Mouse (Mus musculus) heart, postnatal 10 days (tissue): ENCODE data around the gene Il1rl1. TPM values are rescaled to one million over a fixed set of nuclear protein-coding genes. Genes with fewer than 3 reads are reported as not detected.

Experiments
- DNase-seq, 2 experiments: peaks; one replicate each; pipeline ENCODE4 v3.0.0; 2021
- intact Hi-C: fragments of 180-260 bp; cut with DNase I; formaldehyde crosslinking; loops from one replicate; pipeline ENCODE4 v1.15.1; 2025
- total RNA-seq, 2 experiments: library from RNA; stranded (reverse); gene quantifications; 2 replicates each; pipeline ENCODE4 v1.2.3; 2021

Gene Il1rl1
- 1 to 10 TPM in 1 of 2 experiments, under 1 TPM in 1; 0.60 to 1.4 TPM for total RNA-seq

DNA sequence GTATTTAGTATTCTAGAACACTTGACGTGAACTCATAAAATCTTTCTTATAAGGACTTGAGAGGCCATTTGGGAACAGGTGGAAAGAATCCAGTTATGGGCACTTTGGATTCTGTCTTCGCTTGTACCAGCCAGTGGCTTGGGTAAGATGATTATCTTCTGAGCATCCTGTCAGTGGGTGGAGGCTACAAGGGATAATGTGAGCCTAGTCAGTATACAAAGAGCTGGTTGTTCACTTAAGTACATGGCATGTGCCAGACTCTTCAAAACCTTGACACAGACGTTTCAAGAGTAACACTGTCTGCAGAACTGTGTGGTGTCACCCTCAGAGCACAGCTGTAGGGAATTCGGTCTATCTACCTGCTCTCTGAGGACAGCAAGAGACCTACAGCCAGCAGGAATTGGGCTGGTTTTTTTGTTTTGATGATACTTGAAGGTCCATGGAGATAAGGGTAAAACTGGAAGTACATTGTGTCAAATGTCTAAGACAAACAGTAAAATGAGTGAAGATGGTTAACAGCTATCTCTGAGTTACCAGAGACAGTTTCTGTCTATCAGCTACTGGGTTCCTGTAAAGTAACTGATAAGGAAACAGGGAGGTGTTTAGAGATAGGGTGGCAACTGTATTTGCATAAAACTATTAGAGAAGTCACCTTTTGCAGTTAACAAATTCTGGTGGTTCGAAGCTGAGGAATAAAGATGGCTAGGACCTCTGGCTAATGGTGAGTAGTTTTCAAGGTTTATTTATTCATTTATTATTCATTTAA lies at the start of gene Il1rl1:
Il1rl1 (plus strand) TSS at position 661 of the 766 bp plus-strand sequence.
- intact Hi-C loops: no loop called here
- DNase-seq: no peak

DNA sequence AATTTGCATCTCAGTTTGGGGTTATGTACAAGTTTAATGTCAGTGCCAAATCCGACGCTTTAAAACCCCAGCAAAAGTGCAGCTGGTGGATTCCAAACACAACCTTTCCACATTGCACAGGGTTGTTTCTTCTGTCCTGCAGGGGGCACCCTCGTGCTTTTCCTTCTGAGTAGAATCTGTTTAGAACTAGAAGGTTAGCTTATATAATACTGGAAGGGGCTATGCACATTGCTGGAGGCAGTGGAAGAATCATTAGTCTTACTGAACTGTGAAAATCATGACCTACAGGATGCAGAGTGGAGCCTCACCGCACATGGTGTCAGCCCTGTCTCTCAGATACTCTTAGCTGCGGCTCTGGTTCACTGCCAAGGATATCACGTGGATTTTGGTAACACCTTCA lies 49.3 kb upstream of the Il1rl1 start:
- intact Hi-C loops: loop anchor here (1.0 to 5.0 kb wide), 2 partner anchors 164 to 277 kb away; no protein-coding TSS in a partner anchor
- DNase-seq: peak; percentile 58 to 79

DNA sequence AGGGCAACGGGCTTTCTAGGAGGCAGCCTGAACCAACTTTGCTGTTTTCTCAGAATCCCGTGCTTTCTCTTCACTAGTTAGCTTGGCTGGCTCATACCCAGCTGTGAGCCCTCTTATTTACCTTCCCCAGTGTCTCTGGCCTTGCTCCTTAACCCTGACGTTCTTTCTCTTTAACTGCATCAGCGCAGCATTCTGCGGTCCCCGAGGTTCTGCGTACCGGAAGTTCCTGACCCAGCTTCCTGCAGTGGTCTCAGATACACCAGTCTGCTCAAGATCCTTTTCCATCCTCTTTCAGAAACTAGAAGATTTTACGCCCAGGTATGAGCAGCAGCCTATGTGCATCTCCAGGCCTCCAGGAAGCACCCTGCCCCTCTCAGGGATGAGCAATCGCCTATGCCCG lies 48.4 kb upstream of the Il1rl1 start:
- intact Hi-C loops: loop anchor here (1.0 to 5.0 kb wide), 2 partner anchors 163 to 276 kb away; no protein-coding TSS in a partner anchor
- DNase-seq: no peak

DNA sequence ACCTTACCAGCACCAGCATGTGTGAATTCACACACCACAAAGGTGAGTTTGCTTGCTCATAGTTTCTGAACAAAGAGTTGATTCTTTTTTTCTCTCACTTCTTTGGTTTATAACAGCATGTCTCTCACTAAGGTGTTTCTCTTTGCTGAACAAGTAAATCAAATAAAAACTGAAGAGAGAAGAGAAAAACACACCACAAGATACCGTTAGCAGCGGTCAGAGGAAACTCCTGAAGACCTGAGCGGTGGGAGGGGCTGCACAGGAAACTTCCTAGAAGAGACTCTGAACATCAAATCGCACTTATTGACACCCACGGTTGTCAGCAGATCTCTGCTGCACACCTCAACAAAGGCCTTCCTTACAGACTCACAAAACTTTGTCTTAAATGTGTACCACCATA lies 46.5 kb upstream of the Il1rl1 start:
- intact Hi-C loops: loop anchor here (5.0 kb wide), 1 partner anchor 274 kb away; no protein-coding TSS in a partner anchor
- no peak for DNase-seq

DNA sequence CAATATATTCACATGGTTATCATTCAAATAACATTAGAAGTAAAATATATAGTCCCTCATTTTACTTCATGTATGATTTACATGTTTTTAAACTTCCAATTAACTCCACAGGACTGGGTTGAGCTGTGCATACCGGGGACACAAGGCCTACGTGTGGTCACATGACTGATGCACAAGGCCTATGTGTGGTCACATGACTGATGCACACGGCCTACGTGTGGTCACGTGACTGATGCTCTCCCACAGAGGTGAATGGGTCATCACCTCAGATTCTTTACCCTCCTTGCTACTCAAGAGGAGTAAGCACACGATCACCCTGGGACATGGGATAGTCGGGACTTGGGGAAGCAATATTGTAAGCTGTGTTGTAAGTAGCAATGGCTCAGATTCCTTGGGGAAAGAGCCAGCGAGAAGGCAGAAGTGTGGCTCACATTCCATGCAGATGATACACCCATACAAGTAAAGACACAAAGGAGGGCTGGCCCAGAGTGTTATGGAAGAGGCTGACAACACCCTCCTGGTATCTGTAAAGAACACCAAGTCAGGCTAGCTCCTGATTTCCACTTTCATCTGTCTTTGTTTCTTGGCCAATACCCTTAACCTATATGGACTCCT lies 44.3 kb upstream of the Il1rl1 start:
- DNase-seq: no peak
- intact Hi-C loops: loop anchor here (5.0 kb wide), 1 partner anchor 272 kb away; no protein-coding TSS in a partner anchor

DNA sequence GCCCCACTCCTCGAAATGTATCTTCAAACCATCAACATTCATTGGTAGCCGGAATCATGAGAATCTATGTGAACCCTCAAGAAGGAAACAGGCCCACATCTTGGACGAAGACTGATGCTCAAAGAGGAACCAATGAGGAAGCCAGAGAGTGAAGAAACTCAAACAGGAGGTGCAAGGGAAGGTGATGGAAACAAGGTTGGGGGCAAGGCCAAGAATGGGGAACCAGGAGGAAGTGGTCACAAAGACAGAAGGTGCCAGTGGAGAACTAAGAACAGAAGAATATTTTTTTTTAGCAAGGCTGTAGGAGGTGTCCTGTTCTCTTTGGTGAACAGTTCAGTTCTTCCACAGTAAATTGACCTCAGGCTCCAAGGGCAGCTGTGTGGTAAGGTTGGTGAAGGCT lies 38.0 kb upstream of the Il1rl1 start:
- no peak for DNase-seq
- intact Hi-C loops: no loop called here

DNA sequence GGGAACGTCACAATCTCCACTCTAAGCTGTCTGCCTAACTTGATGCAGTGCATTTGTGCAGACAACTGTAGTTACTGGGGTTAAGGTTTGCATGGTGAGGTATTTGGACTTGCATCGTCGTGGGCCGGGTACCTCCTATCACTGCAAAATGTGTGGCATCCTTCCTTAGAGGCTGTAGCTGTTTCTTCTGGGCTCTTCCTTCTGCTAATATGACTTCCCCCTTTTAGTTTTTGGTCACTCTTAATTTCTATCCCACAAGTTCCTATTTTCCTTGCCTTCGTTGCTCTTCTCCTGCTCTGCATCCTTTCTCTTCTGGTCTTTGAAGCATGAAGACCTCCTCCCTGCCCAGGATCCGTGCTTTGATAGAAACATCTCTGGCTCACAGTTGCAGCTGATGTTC lies 36.8 kb upstream of the Il1rl1 start:
- DNase-seq: no peak
- intact Hi-C loops: no loop called here

DNA sequence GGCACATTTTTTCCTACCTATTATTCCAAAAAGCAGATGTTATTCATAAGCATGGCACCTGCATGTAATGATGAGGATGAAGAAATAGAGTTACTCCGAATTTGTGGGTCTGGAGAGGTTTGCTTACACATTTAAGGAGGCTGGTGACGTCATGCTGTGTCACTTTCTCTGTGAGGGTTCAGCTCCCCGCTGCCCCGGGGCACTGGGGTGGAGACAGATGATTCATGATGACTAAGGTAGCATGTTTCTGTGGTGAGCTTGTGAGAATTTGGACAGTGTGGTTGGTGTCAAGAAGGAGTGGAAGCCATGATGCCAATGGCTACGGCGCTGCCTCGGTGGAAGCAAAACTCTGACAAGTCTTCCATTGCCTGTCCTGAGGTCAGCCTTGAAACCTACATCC lies 36.2 kb upstream of the Il1rl1 start:
- no peak for DNase-seq
- intact Hi-C loops: no loop called here

DNA sequence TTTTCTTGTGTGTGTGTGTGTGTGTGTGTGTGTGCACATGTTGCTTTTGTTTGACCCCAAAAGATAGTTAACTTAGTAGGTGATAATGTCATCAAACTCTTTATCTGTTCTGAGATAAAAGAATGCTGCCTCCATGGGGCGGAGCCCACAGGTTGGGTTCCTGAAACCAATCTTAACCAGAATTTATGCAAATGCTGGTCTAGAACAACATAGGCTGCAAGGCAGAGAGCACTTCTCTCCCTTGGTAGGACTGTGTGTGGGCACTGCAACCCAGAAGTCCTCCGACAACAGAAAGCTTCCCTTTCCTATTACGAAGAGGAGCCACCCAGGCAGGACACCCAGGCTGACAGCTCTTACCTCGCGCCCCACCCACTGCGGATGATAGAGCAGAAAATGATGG lies 29.7 kb upstream of the Il1rl1 start:
- no peak for DNase-seq
- intact Hi-C loops: no loop called here

DNA sequence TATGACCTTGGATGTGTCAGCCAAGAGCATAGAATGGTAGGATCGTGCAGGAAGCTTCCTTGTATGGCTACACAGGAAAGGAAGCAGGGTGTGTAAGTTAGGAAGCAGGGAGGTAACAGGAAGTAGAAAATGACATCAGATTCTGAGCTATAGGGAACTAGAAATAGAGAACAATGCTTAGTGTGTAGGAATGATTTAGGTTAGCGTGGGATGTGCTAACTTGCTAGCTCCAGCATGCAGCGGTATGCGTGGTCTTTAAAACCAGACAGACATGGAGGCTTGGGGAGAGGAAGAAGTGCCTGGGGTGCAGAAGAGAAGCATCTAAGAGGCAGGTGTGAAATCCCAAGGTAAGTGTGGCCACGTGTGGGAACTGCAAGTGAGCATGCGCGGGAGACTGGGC lies 24.7 kb upstream of the Il1rl1 start:
- DNase-seq: peak in 1 of 2 experiments; percentile 11
- intact Hi-C loops: no loop called here

DNA sequence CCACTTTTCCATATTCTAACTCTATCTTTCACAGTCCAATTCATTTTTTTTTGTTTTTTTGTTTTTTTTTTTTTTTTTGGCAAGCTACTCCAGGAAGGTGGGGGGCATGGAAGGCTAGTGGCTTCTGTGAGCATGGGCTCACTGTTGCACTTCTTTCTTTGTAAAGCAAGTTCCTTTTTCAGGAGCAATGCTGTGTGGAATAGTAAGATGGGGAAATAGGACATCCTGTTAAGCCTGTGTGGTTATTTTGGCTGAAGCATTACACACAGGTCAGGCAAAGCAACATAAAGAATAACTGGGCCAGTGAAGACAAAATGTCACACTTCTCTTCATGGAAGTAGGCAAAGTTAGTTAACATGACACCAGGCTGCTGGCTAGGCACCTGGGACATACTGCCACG lies 19.5 kb upstream of the Il1rl1 start:
- intact Hi-C loops: no loop called here
- DNase-seq: no peak

DNA sequence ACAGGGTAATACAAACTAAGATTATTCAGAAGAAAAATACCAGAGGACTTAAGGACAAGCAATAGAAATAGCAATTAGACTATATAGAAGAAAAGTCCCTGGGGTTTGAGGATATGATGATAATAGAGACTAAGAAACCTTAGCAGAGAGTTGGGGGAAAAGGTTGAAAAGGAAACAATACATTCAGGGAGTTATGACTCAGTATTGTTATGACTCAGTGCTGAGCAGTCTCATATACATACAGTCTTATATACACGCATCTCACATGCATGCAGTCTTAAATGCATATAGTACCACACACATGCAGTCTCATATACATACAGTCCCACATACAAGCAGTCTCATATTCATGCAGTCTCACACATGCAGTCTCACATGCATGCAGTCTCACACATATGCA lies 16.3 kb upstream of the Il1rl1 start:
- intact Hi-C loops: no loop called here
- no peak for DNase-seq

DNA sequence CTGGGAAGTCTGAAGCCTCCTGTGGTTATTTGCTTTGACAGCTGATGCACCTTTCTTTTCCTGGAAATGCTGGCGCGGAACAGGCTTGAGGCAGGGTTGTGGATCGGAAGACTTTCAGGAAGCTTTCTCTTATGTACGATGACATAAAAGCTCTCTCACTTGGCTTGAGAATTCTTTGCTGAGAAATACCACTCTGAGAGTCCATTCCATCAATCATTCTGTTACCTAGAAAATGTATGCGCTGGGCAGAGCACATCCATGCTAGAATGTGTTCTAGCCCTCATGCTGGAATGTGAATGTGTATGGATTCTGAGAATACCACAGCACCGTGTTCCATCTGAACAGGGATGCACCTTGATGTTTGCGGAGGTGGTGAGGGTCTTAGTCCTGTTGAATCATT lies 15.1 kb upstream of the Il1rl1 start:
- intact Hi-C loops: no loop called here
- no peak for DNase-seq

DNA sequence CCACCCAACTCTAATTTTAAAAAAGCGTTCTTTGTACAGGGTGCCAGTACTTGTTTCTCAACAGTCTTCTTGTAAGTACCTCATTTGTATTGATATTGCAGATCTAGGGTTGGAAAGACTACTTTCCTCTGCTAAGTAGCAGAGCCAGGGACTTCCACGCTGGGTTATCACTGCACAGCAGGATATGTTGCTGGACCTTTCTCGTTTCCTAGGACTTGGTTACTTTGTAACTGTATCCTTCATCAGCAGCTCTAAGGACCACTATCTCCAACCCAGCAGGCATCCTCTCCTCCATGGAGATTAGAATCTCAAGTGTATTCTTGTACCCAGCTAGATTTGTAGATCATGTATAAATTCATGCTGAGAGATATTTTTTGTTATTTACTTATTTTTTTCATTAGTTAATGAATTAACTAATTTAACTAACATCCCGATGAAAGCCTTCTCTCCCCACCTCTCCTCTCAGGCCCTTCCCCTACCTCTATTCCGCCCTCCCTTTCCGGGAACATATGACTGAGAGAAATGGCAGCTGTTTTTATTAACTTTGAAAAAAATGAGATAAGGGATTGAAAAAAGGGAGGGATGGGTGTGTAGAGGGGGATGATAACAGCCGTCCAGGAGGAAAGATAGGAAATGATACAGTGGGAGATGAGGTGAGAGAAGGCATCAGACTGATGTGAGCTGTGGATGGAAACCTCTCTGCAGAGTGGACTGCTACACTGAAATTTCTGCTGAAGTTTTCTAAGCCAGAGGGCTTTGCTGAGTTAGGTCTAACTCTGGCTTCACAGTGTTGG lies 14.3 kb upstream of the Il1rl1 start:
- intact Hi-C loops: no loop called here
- DNase-seq: no peak

DNA sequence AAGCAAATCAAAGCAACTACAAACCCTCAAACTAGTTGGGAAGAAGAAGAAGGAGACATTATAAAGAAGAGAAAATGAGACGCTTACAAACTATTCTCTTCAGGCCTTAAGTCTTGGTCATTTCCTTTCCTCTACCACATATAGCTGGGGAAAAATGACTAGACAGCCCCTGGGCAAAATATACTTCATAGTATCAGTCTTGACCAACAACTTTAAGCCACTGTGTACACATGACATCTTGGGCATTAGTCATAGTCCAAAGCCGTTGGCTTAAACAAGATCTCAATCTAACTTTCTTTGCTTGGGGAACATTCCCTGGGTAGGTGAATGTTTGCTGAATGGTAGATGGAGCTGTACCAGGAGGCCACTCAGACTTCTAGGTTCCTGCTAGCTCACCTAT lies 12.3 kb upstream of the Il1rl1 start:
- intact Hi-C loops: no loop called here
- no peak for DNase-seq

DNA sequence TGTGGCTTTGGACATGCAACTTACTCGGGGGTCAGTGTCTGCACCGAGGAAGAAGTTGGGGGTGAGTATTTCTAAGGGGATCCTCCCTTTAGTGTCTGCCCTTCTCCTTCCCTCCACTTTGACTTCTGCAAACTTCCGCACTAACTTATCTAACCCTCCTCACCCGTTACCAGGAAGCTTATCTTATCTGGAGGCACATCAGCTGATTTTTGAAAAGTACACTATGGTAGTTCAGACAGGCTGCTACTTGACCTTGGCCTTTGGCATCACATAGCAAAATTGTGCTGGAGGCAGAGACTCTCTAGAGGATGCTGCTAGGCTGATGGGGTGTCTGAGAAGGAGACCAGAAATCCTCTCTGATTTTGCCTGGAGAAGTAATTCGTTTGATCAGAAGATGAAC lies 10.9 kb upstream of the Il1rl1 start:
- intact Hi-C loops: no loop called here
- no peak for DNase-seq

DNA sequence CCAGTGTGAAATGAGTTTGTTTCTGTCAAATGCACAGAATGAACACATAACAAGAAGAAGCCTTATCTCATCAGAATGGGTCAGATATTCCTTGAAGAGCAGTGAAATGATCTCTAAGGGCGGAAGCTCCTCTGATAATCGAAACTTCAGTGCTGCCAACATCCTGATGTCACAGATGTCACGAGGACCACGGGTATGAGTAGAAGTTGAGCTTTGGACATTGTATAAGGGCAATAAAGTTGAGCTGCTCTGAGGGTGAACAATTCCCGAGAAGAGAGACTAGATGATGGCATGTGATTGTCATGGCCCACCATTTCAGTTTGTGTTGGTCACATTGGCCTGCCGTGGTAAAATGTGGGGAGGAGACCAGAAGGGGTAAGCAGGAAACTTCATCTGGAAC lies 5.5 kb upstream of the Il1rl1 start:
- intact Hi-C loops: no loop called here
- no peak for DNase-seq

DNA sequence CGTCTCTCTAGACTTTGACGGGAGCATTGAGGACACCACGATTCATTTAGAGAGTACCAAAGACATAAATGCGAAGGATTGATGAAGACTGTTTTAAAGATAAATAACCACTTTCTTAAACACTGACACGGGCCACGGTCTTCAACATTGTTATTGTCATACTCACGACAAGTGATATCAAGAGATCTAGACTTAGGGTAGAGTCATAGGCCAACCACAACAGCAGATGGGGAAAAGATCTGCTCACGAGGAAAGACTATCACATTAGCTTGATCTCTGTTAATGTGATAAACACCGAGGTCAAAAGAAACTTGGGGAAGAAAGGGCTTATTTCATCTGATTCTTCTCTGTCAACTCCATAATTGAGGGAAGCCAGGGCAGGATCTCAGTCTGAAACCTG lies 2.1 kb upstream of the Il1rl1 start:
- intact Hi-C loops: no loop called here
- no peak for DNase-seq

DNA sequence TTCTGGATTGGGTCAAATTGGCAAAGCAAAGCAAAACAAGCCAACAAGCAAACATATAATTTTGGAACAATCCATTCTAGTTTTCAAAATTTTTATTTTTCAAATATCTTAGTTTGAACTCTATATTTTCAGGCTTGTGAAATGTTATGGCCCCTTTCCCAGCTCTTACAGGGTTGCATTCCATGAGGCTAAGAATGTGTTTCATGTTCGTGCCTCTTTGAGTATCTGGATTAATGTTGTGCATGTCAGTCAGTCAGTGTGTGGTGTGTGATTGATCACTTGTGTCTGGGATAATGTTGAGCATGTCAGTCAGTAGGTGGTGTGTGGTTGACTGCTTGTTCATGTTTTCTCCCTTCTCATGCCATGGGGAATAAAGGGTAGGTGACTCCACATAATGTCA lies 1.5 kb upstream of the Il1rl1 start:
- intact Hi-C loops: no loop called here
- no peak for DNase-seq

DNA sequence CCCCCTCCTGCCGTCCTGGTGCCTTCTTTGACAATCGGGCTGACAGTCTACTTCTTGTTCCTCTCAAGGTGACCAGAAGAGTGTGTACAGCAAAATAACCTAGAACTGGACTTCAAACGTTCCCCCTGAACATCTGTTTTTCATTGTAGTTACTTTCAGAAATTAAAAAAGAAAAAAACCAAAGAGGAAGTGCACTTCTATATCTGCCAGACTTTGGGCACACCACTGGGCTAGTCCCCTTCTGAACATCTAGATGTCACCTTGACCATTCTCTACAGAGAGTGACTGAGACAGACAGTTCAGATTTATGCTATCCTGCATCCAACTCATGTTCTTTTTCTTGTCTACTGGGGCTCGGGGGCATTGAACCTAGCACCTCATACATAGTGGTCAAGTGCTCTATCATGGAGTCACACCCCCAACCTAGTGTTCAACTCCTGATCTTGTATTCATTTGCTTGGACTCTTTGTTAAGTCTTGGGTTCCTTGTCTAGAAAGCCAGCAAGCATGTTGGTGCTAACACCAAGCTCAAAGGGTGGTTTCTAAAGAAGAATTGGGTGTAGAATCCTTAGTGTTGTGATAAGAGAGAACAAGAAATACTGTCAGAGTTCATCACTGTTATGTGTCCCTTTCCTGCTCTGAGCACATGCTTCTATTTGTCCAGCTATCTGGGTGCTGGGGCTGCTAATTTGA lies 919 bp downstream of the Il1rl1 start:
- intact Hi-C loops: no loop called here
- no peak for DNase-seq

DNA sequence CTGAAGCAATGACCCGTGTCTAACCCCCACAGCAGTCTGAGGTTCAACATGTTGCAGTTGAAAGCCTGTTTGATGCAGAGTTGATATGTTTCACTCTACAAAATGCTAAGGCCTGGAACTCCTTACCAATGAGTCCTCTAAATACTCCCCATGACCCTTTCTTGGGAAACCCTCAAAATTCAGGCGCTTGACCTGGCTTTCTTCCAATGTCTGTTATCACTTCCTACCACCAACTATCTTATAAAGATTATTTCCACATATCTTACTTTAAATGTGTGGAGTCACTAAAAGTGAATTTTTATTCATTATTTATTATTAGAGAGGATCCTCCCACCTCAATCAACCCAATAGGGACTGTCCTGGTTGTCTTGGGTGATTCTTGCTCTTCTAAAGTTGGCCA lies 2.8 kb downstream of the Il1rl1 start:
- intact Hi-C loops: no loop called here
- no peak for DNase-seq
